Mouse (Mus musculus) mouse embryonic stem cell (cell line): ENCODE measurements around the gene Ndufa1.
"Not testable (repeated sequence)": the region's sequence is repeated elsewhere in the genome, so short reads cannot be mapped to it uniquely, and the experiment has no call there.

Experiments
- in situ Hi-C, 2 experiments: fragments of 300-500 bp; cut with MboI; formaldehyde crosslinking; loops; 1 replicate in 1 of 2; 3 replicates in 1 of 2; pipeline ENCODE4 v1.14.3; 2019 to 2020; ENCODE audit warnings: low sequenced_read_pairs in 2 of 2, low pct_unique_long_range_greater_than_20kb in 1 of 2, mixed read lengths in 1 of 2; ENCODE audit not compliant: unreplicated experiment in 1 of 2

Gene Ndufa1

GRCm38 (mm10) chrX:37191105-37191743 is at the start of gene Ndufa1, which contains the start of gene Rnf113a1:
Ndufa1 (minus strand) TSS chrX:37191163.
Rnf113a1 (plus strand) TSS chrX:37191245.
- in situ Hi-C loops = loop anchor here in 1 of 2 experiments (10.0 kb wide), 1 partner anchor 714 kb away; the partner anchor contains the start of gene Rhox9

- in situ Hi-C loops = not testable (repeated sequence)
Observed at GRCm38 (mm10) chrX:37222158-37222557, 31.2 kb upstream of the Ndufa1 start, which contains the start of gene Rhox1. Rhox1 (minus strand) TSS chrX:37222258.

- in situ Hi-C loops = no loop called here
Observed at GRCm38 (mm10) chrX:37210941-37211340, 20.0 kb upstream of the Ndufa1 start, which contains the start of gene Gm9. Gm9 (minus strand) TSS chrX:37211041.

GRCm38 (mm10) chrX:37198676-37199075 is 7.7 kb upstream of the Ndufa1 start:
- in situ Hi-C loops = loop anchor here in 1 of 2 experiments (10.0 kb wide), 1 partner anchor 706 kb away; the partner anchor contains the start of gene Rhox9

GRCm38 (mm10) chrX:37191744-37192379 is 899 bp upstream of the Ndufa1 start:
- in situ Hi-C loops = loop anchor here in 1 of 2 experiments (10.0 kb wide), 1 partner anchor 713 kb away; the partner anchor contains the start of gene Rhox9

GRCm38 (mm10) chrX:37190755-37191104 is 233 bp downstream of the Ndufa1 start:
- in situ Hi-C loops = loop anchor here in 1 of 2 experiments (10.0 kb wide), 1 partner anchor 714 kb away; the partner anchor contains the start of gene Rhox9

GRCm38 (mm10) chrX:37184401-37184800 is 6.6 kb downstream of the Ndufa1 start:
- in situ Hi-C loops = not testable (repeated sequence)

- in situ Hi-C loops = no loop called here
Observed at GRCm38 (mm10) chrX:37168742-37169141, 22.2 kb downstream of the Ndufa1 start, which contains the start of gene Akap14. Akap14 (minus strand) TSS chrX:37168842.

- in situ Hi-C loops = no loop called here
Observed at GRCm38 (mm10) chrX:37167085-37167484, 23.9 kb downstream of the Ndufa1 start.

- in situ Hi-C loops = no loop called here
Observed at GRCm38 (mm10) chrX:37163115-37163514, 27.8 kb downstream of the Ndufa1 start.

- in situ Hi-C loops = no loop called here
Observed at GRCm38 (mm10) chrX:37161169-37161568, 29.8 kb downstream of the Ndufa1 start.

GRCm38 (mm10) chrX:37157839-37158238 is 33.1 kb downstream of the Ndufa1 start:
- in situ Hi-C loops = no loop called here

GRCm38 (mm10) chrX:37144954-37145353 is 46.0 kb downstream of the Ndufa1 start:
- in situ Hi-C loops = no loop called here

- in situ Hi-C loops = not testable (repeated sequence)
Observed at GRCm38 (mm10) chrX:37144498-37144897, 46.5 kb downstream of the Ndufa1 start.

- in situ Hi-C loops = no loop called here
Observed at GRCm38 (mm10) chrX:37141732-37142131, 49.2 kb downstream of the Ndufa1 start.
